Mouse (Mus musculus) neutrophil, adult 5-6 weeks (primary cell): ENCODE results near the gene Catip. TPM values are rescaled to one million over a fixed set of nuclear protein-coding genes. Genes with fewer than 3 reads are reported as not detected.
A peak's percentile ranks its signal among the peaks of the same experiment; 100 is the strongest.

ENCODE experiments used
- ATAC-seq: fragments of 151-379, 151-347 bp; 2 replicates; pipeline ENCODE4 v1.8.0; 2017; ENCODE audit warnings: mild to moderate bottlenecking, moderate TSS enrichment; ENCODE audit not compliant: insufficient number of reproducible peaks, poor library complexity, low FRiP score, severe bottlenecking; ENCODE audit errors: extremely low read depth
- total RNA-seq: library from RNA; stranded (forward); fragments of 200-1000 nt; gene quantifications from 2 replicates; pipeline ENCODE4 v1.2.3, GENCODE M21; 2017

The Catip gene
- total RNA-seq, 1 experiment from 2014 or later, result not detected

GRCm38 (mm10) chr1:74376396-74376795 is 14.5 kb downstream of the Catip start:
- ATAC-seq, result no peak

- ATAC-seq, result no peak
Observed at GRCm38 (mm10) chr1:74379058-74379504, 17.2 kb downstream of the Catip start.

- ATAC-seq, result no peak
Observed at GRCm38 (mm10) chr1:74380484-74380883, 18.6 kb downstream of the Catip start.

GRCm38 (mm10) chr1:74381588-74382021 is 19.7 kb downstream of the Catip start:
- ATAC-seq, result peak; percentile 65

- no peak for ATAC-seq
Observed at GRCm38 (mm10) chr1:74383385-74383784, 21.5 kb downstream of the Catip start.

- ATAC-seq, result no peak
Observed at GRCm38 (mm10) chr1:74384525-74384924, 22.6 kb downstream of the Catip start.

- ATAC-seq, result no peak
Observed at GRCm38 (mm10) chr1:74385064-74385463, 23.2 kb downstream of the Catip start.

GRCm38 (mm10) chr1:74385531-74385930 is 23.6 kb downstream of the Catip start:
- ATAC-seq, result no peak

- no peak for ATAC-seq
Observed at GRCm38 (mm10) chr1:74386363-74386713, 24.4 kb downstream of the Catip start.

- ATAC-seq, result peak; percentile 55
Observed at GRCm38 (mm10) chr1:74386714-74387385, 24.9 kb downstream of the Catip start.

GRCm38 (mm10) chr1:74387386-74387988 is 25.6 kb downstream of the Catip start:
- no peak for ATAC-seq

- no peak for ATAC-seq
Observed at GRCm38 (mm10) chr1:74388398-74388920, 26.6 kb downstream of the Catip start.

- ATAC-seq, result peak; percentile 36
Observed at GRCm38 (mm10) chr1:74389831-74390286, 28.0 kb downstream of the Catip start.

- ATAC-seq, result peak; percentile 28
Observed at GRCm38 (mm10) chr1:74390287-74390906, 28.5 kb downstream of the Catip start.

- peak; percentile 44 for ATAC-seq
Observed at GRCm38 (mm10) chr1:74390924-74391748, 29.2 kb downstream of the Catip start, which contains the start of gene Ctdsp1. Gene Ctdsp1 (plus strand): TSS chr1:74391509.

- ATAC-seq, result no peak
Observed at GRCm38 (mm10) chr1:74391844-74392441, 30.0 kb downstream of the Catip start.

GRCm38 (mm10) chr1:74392446-74392994 is 30.6 kb downstream of the Catip start:
- ATAC-seq, result no peak

- no peak for ATAC-seq
Observed at GRCm38 (mm10) chr1:74393010-74393409, 31.1 kb downstream of the Catip start.
